Mouse (Mus musculus) forebrain, embryonic 14.5 days (tissue): ENCODE results near the gene Zfp1. TPM values are rescaled to one million over a fixed set of nuclear protein-coding genes. Genes with fewer than 3 reads are reported as not detected.

Source experiments
- ATAC-seq: fragments of 200-750 bp; cut with Nextera tagmentation; 2 replicates; pipeline ENCODE4 v1.8.0; 2017; ENCODE audit warnings: mild to moderate bottlenecking, moderate library complexity
- DNase-seq: peaks from one replicate; pipeline ENCODE4 v3.0.0-alpha.2; 2015; ENCODE audit warnings: low spot score
- H3K27ac ChIP-seq: fragments of 300-500 bp; sonication (generic); 2 replicates; pipeline ENCODE4 v1.5.1; 2014; ENCODE audit warnings: low read depth, mild to moderate bottlenecking, control low read depth, low read length, moderate library complexity
- H3K27me3 ChIP-seq: fragments of 300-500 bp; sonication (generic); replicated peaks from 2 replicates; pipeline ENCODE4 v1.6.1; 2014; ENCODE audit warnings: low read length, control low read depth, mixed read lengths; ENCODE audit not compliant: control insufficient read depth, insufficient read depth
- H3K36me3 ChIP-seq: fragments of 300-500 bp; sonication (generic); 2 replicates; pipeline ENCODE4 v1.6.1; 2014; ENCODE audit warnings: low read length, control low read depth; ENCODE audit not compliant: control insufficient read depth, insufficient read depth
- H3K4me1 ChIP-seq: fragments of 300-500 bp; sonication (generic); 2 replicates; pipeline ENCODE4 v1.6.1; 2014; ENCODE audit warnings: antibody characterized with exemption, low read length, control low read depth; ENCODE audit not compliant: control insufficient read depth, insufficient read depth
- H3K4me2 ChIP-seq: fragments of 300-500 bp; sonication (generic); 2 replicates; pipeline ENCODE4 v1.6.1; 2014; ENCODE audit warnings: mild to moderate bottlenecking, control low read depth, low read length
- H3K4me3 ChIP-seq: fragments of 300-500 bp; sonication (generic); 2 replicates; pipeline ENCODE4 v1.5.1; 2014; ENCODE audit warnings: low read depth, low read length, control low read depth
- H3K9ac ChIP-seq: fragments of 300-500 bp; sonication (generic); 2 replicates; pipeline ENCODE4 v1.6.1; 2014; ENCODE audit warnings: mild to moderate bottlenecking, low read length, control low read depth, moderate library complexity
- H3K9me3 ChIP-seq: fragments of 300-500 bp; sonication (generic); replicated peaks from 2 replicates; pipeline ENCODE4 v1.6.1; 2016; ENCODE audit warnings: low read length, control low read depth, mixed read lengths; ENCODE audit not compliant: control insufficient read depth
- WGBS: fragments of 180-500 bp; shearing (Covaris S2); extraction: QIAGEN DNeasy Blood & Tissue Kit; methylation state at CpG from one replicate; pipeline ENCODE4 v1.1.7; 2014; 5-methylcytosine and 5-hydroxymethylcytosine counted together
- polyA plus RNA-seq: library from polyadenylated mRNA; unstranded; fragments of >200 nt; fragmentation: Nextera tagmentation; extraction: Ambion mirVana; gene quantifications from 2 replicates; pipeline ENCODE4 v1.2.1, GENCODE M21; 2014

The Zfp1 gene
- polyA plus RNA-seq, 1 experiment from 2014 or later: 26.1 TPM

DNA sequence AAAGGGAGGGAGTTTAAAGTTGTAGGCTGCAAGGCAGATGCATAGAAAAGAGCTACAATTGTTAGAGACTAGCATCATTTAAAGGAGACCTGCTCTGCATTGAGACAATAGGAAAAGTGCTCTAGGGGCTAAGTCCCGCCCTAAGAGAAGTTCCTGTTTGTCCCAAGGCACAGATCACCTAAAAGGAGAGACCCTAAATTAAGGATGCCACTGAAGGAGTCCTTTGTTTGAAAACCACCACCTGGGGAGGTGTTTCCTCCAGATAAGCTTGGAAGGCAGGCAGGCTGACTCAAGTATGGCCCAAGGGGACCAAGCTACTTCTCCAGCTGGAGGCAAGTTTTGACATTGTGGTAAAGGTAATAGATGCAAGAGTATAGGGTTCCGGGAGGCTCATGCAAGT, 5.6 kb downstream of the Zfp1 start:
- 62% methylated on average over 2 of the region's 2 CpGs for WGBS
- Histone ChIP-seq H3K36me3 (no peaks in the 10 kb centered on the region), H3K4me2 (no peak overlapping the region), H3K27ac (no peak overlapping the region), H3K4me1 (no peaks in the 10 kb centered on the region), H3K9me3 (no peaks in the 10 kb centered on the region), H3K27me3 (no peaks in the 10 kb centered on the region), H3K4me3 (no peak overlapping the region), H3K9ac (no peak overlapping the region)
- ATAC-seq (no peak), DNase-seq (no peak)

DNA sequence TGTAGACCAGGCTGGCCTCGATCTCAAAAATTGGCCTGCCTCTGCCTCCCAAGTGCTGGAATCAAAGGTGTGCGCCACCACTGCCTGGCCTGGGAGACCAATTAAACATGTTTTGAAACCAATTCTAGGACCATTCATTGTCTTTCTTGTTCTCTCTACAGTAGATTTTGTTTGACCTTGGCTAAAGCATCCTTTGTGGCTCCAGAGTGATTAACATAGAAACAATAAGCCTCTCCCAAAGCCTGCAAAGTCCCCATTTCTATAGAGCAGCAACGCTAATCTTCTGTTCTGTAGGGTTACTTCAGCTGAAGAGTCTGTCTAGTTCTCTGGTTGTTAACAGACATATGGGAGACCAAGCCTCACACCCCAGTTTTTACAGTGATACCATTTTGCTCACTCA, 7.5 kb downstream of the Zfp1 start:
- H3K27ac ChIP-seq: no peak overlapping the region
- H3K27me3 ChIP-seq: no peaks in the 10 kb centered on the region
- no peaks in the 10 kb centered on the region for H3K9me3 ChIP-seq
- no peak overlapping the region for H3K4me2 ChIP-seq
- ATAC-seq (no peak), DNase-seq (no peak)
- H3K4me1 ChIP-seq: no peaks in the 10 kb centered on the region
- 60% methylated on average over 3 of the region's 3 CpGs for WGBS
- no peak overlapping the region for H3K9ac ChIP-seq
- H3K4me3 ChIP-seq: no peak overlapping the region
- no peaks in the 10 kb centered on the region for H3K36me3 ChIP-seq

- no peak for DNase-seq
- WGBS: 95% methylated on average over 2 of the region's 2 CpGs
These were observed 10.3 kb downstream of the Zfp1 start for GRCm38 (mm10) chr8:111653524-111653923.

GRCm38 (mm10) chr8:111657312-111657854, 14.2 kb downstream of the Zfp1 start:
- Histone ChIP-seq H3K4me1 (no peaks in the 10 kb centered on the region; the same call in 1 of the 2 replicates), H3K36me3 (peaks cover 27% of the 10 kb centered on the region), H3K4me3 (no peak overlapping the region), H3K27me3 (no peaks in the 10 kb centered on the region), H3K27ac (no peak overlapping the region), H3K9ac (no peak overlapping the region), H3K9me3 (no peaks in the 10 kb centered on the region), H3K4me2 (no peak overlapping the region)
- 14% methylated on average over 1 of the region's 1 CpGs for WGBS
- no peak for DNase-seq
- no peak for ATAC-seq

More at GRCm38 (mm10) chr8:111653524-111653923, 10.3 kb downstream of the Zfp1 start:
- peaks cover 4% of the 10 kb centered on the region; the same call in 1 of the 2 replicates for H3K36me3 ChIP-seq
- no peaks in the 10 kb centered on the region for H3K9me3 ChIP-seq
- no peak for ATAC-seq
- H3K4me1 ChIP-seq: no peaks in the 10 kb centered on the region; the same call in 1 of the 2 replicates
- no peak overlapping the region for H3K4me3 ChIP-seq
- no peaks in the 10 kb centered on the region for H3K27me3 ChIP-seq
- no peak overlapping the region for H3K27ac ChIP-seq
- no peak overlapping the region for H3K4me2 ChIP-seq
- no peak overlapping the region for H3K9ac ChIP-seq

DNA sequence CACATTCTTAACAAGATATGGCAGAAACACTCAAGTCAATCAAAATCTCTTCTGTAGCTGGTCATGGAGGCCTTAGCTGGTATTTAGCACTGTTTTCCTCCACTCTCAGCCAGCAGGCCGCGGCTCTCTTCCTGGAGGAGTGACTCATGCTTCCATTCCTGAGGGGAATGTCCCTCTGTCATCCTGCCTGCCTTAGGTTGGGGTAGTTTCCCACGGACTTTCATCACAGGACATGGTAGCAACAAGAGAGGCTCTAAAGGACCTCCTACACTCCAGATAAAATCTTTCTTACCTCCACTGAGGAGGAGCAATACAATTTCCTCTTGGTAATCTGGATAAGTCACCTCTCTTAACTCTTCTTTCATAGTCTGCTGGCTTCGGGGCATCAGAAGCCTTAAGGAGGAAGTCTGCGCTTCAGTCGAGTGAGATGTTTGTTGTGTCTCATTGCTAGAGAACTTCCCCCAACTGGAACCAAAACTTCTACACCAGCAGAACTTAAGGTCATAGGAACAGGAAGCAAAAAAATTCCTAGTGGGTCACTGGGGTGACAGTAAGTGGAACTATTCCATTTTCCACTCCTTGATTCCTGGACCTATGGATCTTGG, 15.7 kb downstream of the Zfp1 start:
- peaks cover 27% of the 10 kb centered on the region for H3K36me3 ChIP-seq
- 92% methylated on average over 6 of the region's 6 CpGs for WGBS

DNA sequence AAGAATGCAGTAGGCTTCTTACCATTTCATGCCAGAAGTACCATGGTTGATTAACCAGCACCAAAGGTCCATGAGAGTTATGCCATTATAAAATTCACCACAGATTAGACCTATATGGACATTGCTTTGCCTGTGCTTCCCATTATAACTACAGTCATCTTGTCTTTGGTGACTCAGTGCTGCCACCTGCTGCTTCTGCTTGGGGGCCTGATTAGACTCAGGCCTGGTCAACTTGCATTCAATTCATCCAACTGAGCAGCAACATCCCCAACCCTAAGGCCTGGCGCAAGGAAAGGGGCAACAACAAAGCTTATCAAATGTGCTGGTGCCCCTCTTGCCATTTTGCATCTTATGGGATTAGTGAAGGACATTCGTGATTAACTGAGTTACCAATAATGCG, 19.3 kb downstream of the Zfp1 start:
- Histone ChIP-seq H3K4me2 (no peak overlapping the region), H3K27ac (no peak overlapping the region), H3K9ac (no peak overlapping the region), H3K4me1 (no peaks in the 10 kb centered on the region; the same call in 1 of the 2 replicates), H3K9me3 (no peaks in the 10 kb centered on the region), H3K27me3 (no peaks in the 10 kb centered on the region), H3K4me3 (no peak overlapping the region), H3K36me3 (peaks cover 36% of the 10 kb centered on the region)
- 87% methylated on average over 3 of the region's 3 CpGs for WGBS
- ATAC-seq: no peak
- DNase-seq: peak; percentile 64

More for the DNA sequence above, 15.7 kb downstream of the Zfp1 start:
- ATAC-seq (no peak), DNase-seq (no peak)
- H3K9ac ChIP-seq: no peak overlapping the region
- H3K4me2 ChIP-seq: no peak overlapping the region
- no peak overlapping the region for H3K27ac ChIP-seq
- H3K27me3 ChIP-seq: no peaks in the 10 kb centered on the region
- H3K4me3 ChIP-seq: no peak overlapping the region
- H3K9me3 ChIP-seq: no peaks in the 10 kb centered on the region
- no peaks in the 10 kb centered on the region; the same call in 1 of the 2 replicates for H3K4me1 ChIP-seq

DNA sequence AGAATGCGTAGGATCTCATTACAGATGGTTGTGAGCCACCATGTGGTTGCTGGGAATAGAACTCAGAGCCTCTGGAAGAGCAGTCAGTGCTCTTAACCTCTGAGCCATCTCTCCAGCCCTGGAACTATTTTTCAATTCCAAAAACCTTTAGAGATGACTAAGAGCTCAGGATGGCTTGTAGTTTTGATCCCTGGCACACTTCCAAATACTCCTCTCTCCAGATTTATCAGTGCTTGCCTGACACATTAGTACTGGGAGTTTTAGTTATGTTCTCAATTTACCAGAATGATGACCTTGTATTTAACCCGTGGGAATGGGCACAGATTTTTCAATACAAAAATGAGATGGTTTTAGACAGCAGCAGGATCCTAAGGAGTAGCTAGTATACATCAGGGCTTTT, 23.6 kb downstream of the Zfp1 start:
- Histone ChIP-seq H3K36me3 (peaks cover 44% of the 10 kb centered on the region), H3K4me1 (no peaks in the 10 kb centered on the region), H3K4me3 (no peak overlapping the region), H3K27ac (no peak overlapping the region), H3K4me2 (no peak overlapping the region), H3K9me3 (no peaks in the 10 kb centered on the region), H3K27me3 (no peaks in the 10 kb centered on the region), H3K9ac (no peak overlapping the region)
- 90% methylated on average over 2 of the region's 2 CpGs for WGBS
- no peak for DNase-seq
- no peak for ATAC-seq

DNA sequence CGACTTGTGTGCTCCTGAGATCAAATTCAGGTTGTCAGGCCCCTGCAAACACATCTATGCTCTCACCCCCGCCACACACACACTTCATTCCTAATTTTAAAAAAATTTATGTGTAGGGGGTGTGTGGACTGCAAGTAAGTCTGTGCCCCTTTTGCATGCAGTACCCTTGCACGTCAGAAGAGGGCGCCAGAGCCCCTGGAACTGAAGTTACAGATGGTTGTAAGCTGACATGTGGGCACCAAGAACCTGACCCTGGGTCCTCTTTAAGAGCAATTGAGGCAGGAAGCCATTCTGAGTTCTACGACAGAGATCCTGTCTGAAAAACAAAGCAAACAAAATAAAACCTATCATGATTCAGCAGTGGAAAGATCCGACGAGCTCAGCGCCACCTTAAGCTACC, 33.0 kb downstream of the Zfp1 start:
- Histone ChIP-seq H3K36me3 (peaks cover 8% of the 10 kb centered on the region), H3K9me3 (no peaks in the 10 kb centered on the region), H3K27ac (no peak overlapping the region), H3K4me2 (no peak overlapping the region), H3K4me3 (no peak overlapping the region), H3K27me3 (no peaks in the 10 kb centered on the region), H3K9ac (no peak overlapping the region), H3K4me1 (no peaks in the 10 kb centered on the region)
- WGBS: 82% methylated on average over 8 of the region's 8 CpGs
- DNase-seq (no peak), ATAC-seq (no peak)

DNA sequence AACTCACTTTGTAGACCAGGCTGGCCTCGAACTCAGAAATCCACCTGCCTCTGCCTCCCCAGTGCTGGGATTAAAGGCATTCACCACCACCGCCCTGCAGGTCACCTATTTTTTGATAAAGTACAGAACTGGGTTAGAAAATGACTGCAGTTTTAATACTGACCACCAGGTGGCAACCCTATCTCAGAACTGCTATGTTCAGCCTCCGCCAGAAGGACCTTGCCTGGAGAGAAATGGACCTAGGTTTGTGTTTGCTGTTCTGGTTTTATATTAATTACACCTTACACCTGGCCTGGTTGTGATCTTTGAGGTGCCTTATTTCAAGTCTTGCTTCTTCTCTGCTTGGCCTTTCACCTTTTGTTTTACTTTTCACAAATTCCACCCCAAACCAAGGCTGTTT, 34.9 kb downstream of the Zfp1 start:
- Histone ChIP-seq H3K4me3 (no peak overlapping the region), H3K9ac (no peak overlapping the region), H3K36me3 (no peaks in the 10 kb centered on the region), H3K9me3 (no peaks in the 10 kb centered on the region), H3K27ac (no peak overlapping the region), H3K27me3 (no peaks in the 10 kb centered on the region), H3K4me1 (no peaks in the 10 kb centered on the region), H3K4me2 (no peak overlapping the region)
- DNase-seq (peak; percentile 86), ATAC-seq (peak; percentile 44; the same call in 1 of the 2 replicates)
- 25% methylated on average over 3 of the region's 3 CpGs for WGBS
